Mouse (Mus musculus): ENCODE measurements around the gene Slc25a3.

Slc25a3 gene

DNA sequence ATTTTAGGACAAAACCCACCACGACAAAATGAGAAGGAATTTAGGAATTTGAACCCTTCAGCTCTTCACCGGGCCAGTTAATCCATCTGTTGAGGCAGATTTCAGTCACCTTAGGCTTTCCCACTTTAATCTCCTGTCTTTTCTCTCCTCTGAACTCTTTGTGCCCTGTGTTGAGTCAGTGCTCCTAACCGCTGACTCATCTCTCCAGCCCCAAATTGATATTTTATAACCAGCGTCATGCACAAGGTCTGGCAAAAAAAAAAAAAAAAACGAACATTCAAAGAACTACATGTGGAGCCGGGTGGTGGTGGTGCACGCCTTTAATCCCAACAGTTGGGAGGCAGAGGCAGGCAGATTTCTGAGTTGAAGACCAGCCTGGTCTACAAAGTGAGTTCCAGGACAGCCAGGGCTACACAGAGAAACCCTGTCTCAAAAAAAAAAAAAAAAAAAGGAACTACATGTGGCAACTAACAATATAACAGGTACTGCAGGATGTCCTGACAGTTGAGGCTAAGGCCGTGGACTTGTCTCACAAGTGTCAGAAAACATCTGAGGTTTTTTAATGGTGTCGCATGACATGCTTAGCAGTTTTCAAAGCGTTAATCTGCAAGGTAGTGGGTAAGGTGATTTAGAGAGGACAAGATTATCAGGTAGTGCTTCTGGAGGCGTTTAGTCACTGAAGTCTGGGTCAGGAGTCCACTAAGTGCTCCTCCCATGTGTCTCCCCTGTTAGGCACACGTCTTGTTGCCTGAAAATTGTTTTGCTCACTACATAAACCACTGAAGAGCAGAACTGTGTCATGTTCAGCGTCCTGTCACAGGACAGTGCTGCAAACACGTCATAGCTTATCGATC, 29.4 kb downstream of the Slc25a3 start:
- DNase-seq (ENCODE audit: low spot score in 2 of 2): no peak

DNA sequence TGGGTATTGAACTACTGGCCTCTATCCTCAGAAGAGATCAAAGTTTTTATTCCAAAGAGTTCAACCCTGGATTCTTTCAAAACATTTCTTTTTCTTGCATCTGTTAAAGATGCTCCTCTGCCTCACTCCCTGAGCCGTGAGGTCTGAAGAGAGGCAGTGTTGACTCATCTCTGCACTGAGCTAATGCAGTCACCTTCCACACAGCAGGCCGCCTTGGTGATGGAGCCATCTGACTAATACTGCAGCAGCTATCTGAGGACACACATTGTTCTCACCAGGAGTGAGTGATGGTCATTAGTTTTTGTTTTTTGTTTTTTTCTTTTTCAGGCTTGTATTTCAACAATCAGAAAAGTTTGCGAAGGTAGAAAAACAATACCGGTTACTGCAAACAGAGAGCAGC, 31.0 kb downstream of the Slc25a3 start:
- DNase-seq (ENCODE audit: low spot score in 2 of 2): no peak

DNA sequence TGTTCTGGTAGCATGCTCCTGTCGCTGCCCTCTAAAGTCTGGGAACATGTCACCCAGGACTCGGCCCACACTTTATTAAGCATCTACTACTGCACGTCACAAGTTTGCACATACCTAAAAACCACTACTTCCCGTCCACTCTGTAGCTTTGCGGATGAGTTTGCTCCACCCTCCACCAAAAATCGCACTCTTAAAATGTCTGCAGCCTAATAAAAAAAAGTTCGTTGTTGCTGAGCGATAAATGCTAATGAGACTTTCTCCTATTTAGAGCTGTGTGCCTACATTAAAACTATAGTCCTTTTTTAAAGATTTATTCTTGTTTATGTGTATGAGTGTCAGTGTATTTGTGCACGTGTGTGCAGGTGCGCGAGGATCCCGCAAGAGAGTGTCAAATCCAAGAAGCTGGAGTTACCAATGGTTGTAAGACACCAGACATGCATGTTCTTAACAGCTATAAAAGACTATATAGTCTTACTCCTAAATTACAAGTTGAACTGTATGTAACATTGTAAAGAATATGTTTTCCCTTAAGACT, 40.4 kb downstream of the Slc25a3 start:
- no peak for DNase-seq (ENCODE audit: low spot score in 2 of 2)

DNA sequence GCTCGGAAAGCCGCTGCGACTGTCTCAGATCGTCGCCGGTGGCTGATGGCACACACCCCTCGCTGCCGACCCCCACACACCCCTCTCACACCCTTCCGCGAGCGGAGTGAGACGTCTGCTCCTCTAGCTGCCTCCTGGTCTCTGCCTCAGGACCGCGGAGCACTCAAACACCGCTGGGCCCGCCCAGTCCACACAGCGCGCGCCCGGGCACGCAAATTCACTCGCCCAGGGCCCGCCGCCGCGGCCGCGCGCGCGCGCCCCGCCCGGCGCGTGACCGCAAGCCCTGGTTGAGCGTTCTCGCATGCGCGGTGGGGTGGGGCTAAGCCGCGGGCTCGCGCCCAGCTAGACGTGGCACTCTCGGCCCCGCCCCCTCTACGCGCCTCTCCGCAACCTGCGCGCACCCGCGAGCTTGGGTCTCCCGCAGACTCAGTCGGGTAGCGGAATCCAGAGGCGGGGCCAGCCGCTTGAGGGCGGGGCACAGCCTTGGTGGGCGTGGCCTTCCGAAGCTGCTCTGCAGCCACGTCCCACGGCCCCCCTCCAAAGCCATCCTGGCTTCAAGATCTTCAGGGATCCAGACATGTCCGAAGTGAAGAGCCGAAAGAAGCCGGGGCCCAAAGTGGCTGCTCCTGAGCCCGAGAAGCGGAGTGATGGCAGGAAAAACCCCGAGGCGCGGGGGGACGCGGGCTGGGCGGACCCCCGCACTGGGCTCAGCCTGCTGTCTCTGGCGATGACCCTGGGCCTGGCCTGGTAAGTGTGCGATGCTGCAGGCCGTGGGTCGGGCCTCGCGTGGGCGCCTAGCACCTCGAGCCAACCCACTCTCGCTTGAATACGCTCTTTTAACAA, 41.1 kb downstream of the Slc25a3 start, which contains the start of the genes Apaf1 and Ikbip:
Gene Apaf1 (minus strand): TSS at position 221 of the 843 bp plus-strand sequence.
Gene Ikbip (plus strand): TSS at position 391 of the 843 bp plus-strand sequence.
- DNase-seq (ENCODE audit: low spot score in 2 of 2): peak; percentile 100

DNA sequence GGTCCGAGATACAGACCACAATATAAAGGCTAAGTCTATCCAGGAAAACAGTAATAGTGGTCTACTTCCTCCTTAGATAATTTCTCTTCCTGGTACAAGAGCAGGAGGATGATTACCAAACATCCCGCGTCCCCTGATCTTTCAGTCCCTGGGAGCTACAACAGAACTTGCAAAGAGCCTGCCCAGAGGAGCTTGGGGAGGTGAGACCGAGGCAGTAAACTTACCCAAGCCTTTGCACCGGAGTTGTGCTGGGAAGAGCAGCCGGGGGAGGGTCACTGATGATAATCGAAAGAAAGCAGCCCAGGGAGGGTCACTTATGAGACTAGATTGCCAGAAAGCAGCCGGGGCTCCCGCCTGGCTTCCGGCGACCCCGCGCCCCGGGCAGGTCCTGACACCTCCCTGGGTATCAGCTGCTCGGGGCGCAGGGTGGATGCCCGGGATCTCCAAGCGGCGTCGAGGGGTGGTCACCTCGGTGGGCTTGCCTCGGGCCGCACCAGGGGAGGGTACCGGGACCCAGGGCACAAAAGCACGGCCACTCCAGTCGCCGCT, 41.8 kb downstream of the Slc25a3 start:
- no peak for DNase-seq (ENCODE audit: low spot score in 2 of 2)

DNA sequence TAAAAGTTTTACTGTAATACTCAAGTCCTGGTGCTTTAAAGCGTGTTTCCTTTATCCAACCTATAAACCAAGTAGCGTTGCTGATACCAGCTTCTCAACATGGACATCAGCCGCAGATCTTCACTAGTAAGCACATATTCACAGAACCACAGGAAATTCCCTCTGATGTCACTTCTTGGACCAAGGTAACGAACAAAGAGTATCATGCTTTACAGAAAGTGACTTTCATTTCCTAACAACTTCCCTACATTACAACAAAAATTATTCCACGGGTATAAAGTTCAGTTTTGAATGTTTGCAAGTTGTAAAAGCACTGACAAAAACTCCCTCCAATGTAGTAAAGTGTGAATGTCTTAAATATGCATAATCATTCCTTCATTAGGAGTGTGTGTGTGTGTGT, 43.3 kb downstream of the Slc25a3 start:
- DNase-seq (ENCODE audit: low spot score in 2 of 2): no peak

DNA sequence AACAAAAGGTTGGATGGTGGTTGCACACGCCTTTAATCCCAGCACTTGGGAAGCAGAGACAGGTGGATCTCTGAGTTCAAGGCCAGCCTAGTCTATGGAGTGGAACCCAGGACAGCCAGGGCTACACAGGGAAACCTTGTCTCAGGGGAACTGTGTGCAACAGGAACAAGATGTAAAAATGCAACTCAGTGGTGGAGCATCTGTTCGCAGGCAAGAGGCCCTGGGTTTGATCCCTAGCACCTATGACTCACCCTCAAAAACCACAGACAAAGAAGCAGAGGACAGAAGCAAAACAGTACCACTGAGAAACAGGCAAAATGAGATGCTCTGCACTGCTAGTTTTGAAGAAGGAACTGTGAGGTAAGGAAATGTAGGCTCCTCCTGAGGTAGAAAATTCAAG, 47.2 kb downstream of the Slc25a3 start:
- no peak for DNase-seq (ENCODE audit: low spot score in 2 of 2)

DNA sequence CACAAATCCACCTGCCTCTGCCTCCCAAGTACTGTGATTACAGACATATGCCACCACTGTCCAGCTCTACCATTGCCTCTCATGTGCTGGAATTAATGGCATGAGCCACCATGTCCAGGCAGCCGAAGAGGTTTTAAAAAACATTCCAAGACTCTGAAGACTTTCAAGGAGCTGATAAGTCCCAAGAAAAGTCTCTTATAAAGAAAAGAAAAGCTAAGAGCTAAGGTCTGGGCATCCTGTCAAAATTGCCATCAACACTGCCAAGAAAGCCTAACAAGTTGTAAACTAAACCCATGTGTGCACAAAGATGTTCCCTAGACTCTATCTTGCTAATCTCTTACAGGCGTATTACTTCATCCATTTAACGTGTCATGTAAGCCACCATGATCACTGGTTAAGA, 50.5 kb downstream of the Slc25a3 start:
- DNase-seq (ENCODE audit: low spot score in 2 of 2): no peak

DNA sequence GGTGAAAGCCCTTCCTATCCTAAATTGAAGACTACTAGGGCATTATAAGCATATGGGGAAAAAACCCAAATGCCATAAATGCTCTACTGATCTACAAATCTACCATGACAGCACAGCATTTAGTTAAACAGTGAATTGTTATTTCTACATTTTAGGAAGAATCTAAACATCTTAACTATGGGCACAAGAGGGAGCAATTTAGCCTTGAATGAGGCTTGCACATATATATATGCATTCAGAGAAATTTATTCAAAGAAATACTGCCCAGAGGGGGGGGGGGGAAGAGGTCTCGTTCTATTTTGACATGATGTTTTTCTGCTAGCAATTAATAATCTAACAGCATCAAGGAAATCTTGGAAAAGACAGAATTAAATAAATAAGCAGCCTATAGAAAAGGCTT, 52.1 kb downstream of the Slc25a3 start:
- DNase-seq (ENCODE audit: low spot score in 2 of 2): no peak

All from spleen, postnatal 4 days (tissue).